Mouse (Mus musculus): ENCODE measurements around the gene Llgl2.
A peak's percentile ranks its signal among the peaks of the same experiment; 100 is the strongest.
"Not testable (repeated sequence)": the region's sequence is repeated elsewhere in the genome, so short reads cannot be mapped to it uniquely, and the experiment has no call there.

Gene Llgl2

GRCm38 (mm10) chr11:115836656-115837395, 13.0 kb downstream of the Llgl2 start:
- DNase-seq, result peak in 1 of 2 experiments; percentile 54

- no peak for DNase-seq
Measured at GRCm38 (mm10) chr11:115837606-115838345, 13.9 kb downstream of the Llgl2 start.

- DNase-seq, result peak; percentile 81 to 88
Measured at GRCm38 (mm10) chr11:115838895-115839311, 15.1 kb downstream of the Llgl2 start.

- DNase-seq, result no peak
Measured at GRCm38 (mm10) chr11:115839732-115840131, 15.9 kb downstream of the Llgl2 start.

- DNase-seq, result no peak
Measured at GRCm38 (mm10) chr11:115841044-115841443, 17.2 kb downstream of the Llgl2 start.

- DNase-seq, result peak in 1 of 2 experiments; percentile 55
Measured at GRCm38 (mm10) chr11:115841961-115842550, 18.2 kb downstream of the Llgl2 start.

GRCm38 (mm10) chr11:115843141-115843890, 19.5 kb downstream of the Llgl2 start:
- DNase-seq, result no peak

- DNase-seq, result peak; percentile 69 to 85
Measured at GRCm38 (mm10) chr11:115843891-115844239, 20.0 kb downstream of the Llgl2 start.

GRCm38 (mm10) chr11:115844240-115844639, 20.4 kb downstream of the Llgl2 start:
- no peak for DNase-seq

GRCm38 (mm10) chr11:115845819-115846218, 22.0 kb downstream of the Llgl2 start:
- DNase-seq, result no peak

- DNase-seq, result no peak
Measured at GRCm38 (mm10) chr11:115854674-115855073, 30.8 kb downstream of the Llgl2 start.

- DNase-seq, result not testable (repeated sequence)
Measured at GRCm38 (mm10) chr11:115857146-115857545, 33.3 kb downstream of the Llgl2 start.

- no peak for DNase-seq
Measured at GRCm38 (mm10) chr11:115857936-115858335, 34.1 kb downstream of the Llgl2 start.

GRCm38 (mm10) chr11:115858354-115858753, 34.5 kb downstream of the Llgl2 start, which contains the start of gene Myo15b:
TSS of gene Myo15b (plus strand) at chr11:115858406.
- DNase-seq, result no peak

GRCm38 (mm10) chr11:115859143-115859945, 35.5 kb downstream of the Llgl2 start:
- DNase-seq, result peak; percentile 82 to 87

- DNase-seq, result no peak
Measured at GRCm38 (mm10) chr11:115863895-115864294, 40.0 kb downstream of the Llgl2 start.

- DNase-seq, result peak; percentile 63 to 77
Measured at GRCm38 (mm10) chr11:115869393-115869792, 45.5 kb downstream of the Llgl2 start.

- no peak for DNase-seq
Measured at GRCm38 (mm10) chr11:115872437-115872836, 48.6 kb downstream of the Llgl2 start.

- no peak for DNase-seq
Measured at GRCm38 (mm10) chr11:115875935-115876334, 52.1 kb downstream of the Llgl2 start.

GRCm38 (mm10) chr11:115876438-115876837, 52.6 kb downstream of the Llgl2 start:
- no peak for DNase-seq

GRCm38 (mm10) chr11:115877174-115877755, 53.4 kb downstream of the Llgl2 start:
- no peak for DNase-seq

- DNase-seq, result no peak
Measured at GRCm38 (mm10) chr11:115878071-115878470, 54.2 kb downstream of the Llgl2 start.

Data from lung, adult 18-20 months (tissue).